ENCODE assay signal across 27 mouse cellular contexts in the genomic region with DNA sequence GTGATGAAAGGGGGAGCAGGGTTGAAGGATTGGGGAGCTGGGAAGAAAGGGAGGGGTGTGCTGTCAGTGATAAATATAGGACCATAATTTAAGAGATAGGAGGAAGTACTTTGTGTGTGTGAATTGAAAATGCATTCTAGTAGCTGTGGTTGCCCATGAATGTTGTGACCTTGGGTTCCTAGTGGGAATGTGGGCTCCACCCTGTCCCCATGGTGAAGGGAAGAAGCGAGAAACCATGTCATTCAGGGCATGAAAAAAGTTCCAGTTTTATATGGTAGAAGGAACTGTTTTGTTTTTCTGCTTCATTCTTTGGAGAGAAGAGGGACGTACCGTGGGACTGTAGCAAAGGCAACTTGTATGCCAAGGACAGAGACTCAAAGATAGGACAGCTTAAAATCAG.
"Had no signal": no experiment of that assay in that cellular context is flagged by ENCODE, and none has a peak within 500 bp of the region (broad histone marks: within the 10 kb centered on the region; RNA-seq: fewer than 3 reads in every experiment).

No protein-coding gene starts in this region.

- H3K27ac ChIP-seq: heart, adult 2 months; heart, embryonic 13.5 days; heart, embryonic 15.5 days; hindbrain, embryonic 10.5 days; hindbrain, embryonic 12.5 days; hindbrain, embryonic 14.5 days; intestine, embryonic 15.5 days; layer of hippocampus, adult 2 months; left cerebral cortex, adult 2 months; limb, embryonic 10.5 days; limb, embryonic 12.5 days had no signal

- H3K27me3 ChIP-seq: heart, embryonic 13.5 days; heart, embryonic 15.5 days; hindbrain, embryonic 12.5 days; intestine, embryonic 15.5 days; limb, embryonic 12.5 days had no signal

- H3K36me3 ChIP-seq: heart, embryonic 13.5 days; heart, embryonic 15.5 days; hindbrain, embryonic 10.5 days; hindbrain, embryonic 12.5 days; intestine, embryonic 15.5 days; limb, embryonic 10.5 days; limb, embryonic 12.5 days had no signal

- H3K9ac ChIP-seq: heart, embryonic 13.5 days; heart, embryonic 15.5 days; hindbrain, embryonic 12.5 days; hindbrain, embryonic 14.5 days; intestine, embryonic 15.5 days; limb, embryonic 12.5 days had no signal

- H3K4me3 ChIP-seq: heart, adult 2 months; heart, embryonic 13.5 days; heart, embryonic 15.5 days; hindbrain, embryonic 10.5 days; hindbrain, embryonic 12.5 days; intestine, embryonic 15.5 days; layer of hippocampus, adult 2 months; left cerebral cortex, adult 2 months; limb, embryonic 10.5 days; limb, embryonic 12.5 days had no signal

- H3K4me1 ChIP-seq: heart, embryonic 15.5 days; hindbrain, embryonic 10.5 days; hindbrain, embryonic 12.5 days; intestine, embryonic 15.5 days had no signal

- H3K9me3 ChIP-seq: heart, embryonic 13.5 days; heart, embryonic 15.5 days; hindbrain, embryonic 10.5 days; hindbrain, embryonic 12.5 days; intestine, embryonic 15.5 days; limb, embryonic 10.5 days; limb, embryonic 12.5 days had no signal

- ATAC-seq: hindbrain, embryonic 16.5 days; inflammation-experienced regulatory T-cells, adult 6 months; intestine, embryonic 15.5 days; intestine, postnatal 0 days had no signal

- H3K4me2 ChIP-seq: heart, embryonic 11.5 days; heart, embryonic 13.5 days; heart, embryonic 15.5 days; hindbrain, embryonic 12.5 days; hindbrain, embryonic 14.5 days; intestine, embryonic 15.5 days; limb, embryonic 12.5 days; liver, embryonic 11.5 days had no signal

- DNase-seq: gastrocnemius, postnatal 14 days; gastrocnemius, postnatal 36 days; heart, adult 11 months; heart, adult 2 months; heart, postnatal 14 days; heart, postnatal 4 days; kidney, adult 18-20 months; kidney, adult 8-10 months; kidney, postnatal 10 days; kidney, postnatal 25 days; kidney, postnatal 4 days; liver had no signal
